In genomic region chr6:30359762-30360509, GRCm38 (mm10) we compare ENCODE assay signal across 15 mouse cellular contexts. TPM values are rescaled to one million over a fixed set of nuclear protein-coding genes. Genes with fewer than 3 reads are reported as not detected.
DNase-seq lines count a peak whose midpoint lies in the region; ATAC-seq and TF ChIP-seq lines count a peak whose summit lies in the region.
"Had no signal": no experiment of that assay in that cellular context is flagged by ENCODE, and none has a peak within 500 bp of the region (broad histone marks: within the 10 kb centered on the region; RNA-seq: fewer than 3 reads in every experiment).

No protein-coding gene starts in this region.

- no peak overlapping the region for H3K4me3 ChIP-seq in layer of hippocampus, adult 2 months
- no peak overlapping the region for H3K4me3 ChIP-seq in heart, embryonic 11.5 days (ENCODE audit: low read depth, low read length)
- no peak overlapping the region for H3K4me3 ChIP-seq in limb, embryonic 14.5 days (replicated peaks; ENCODE audit: low read length)
- no peak overlapping the region for H3K4me3 ChIP-seq in hindbrain, embryonic 16.5 days (ENCODE audit: low read length)
- no peak overlapping the region for H3K4me3 ChIP-seq in forebrain, embryonic 11.5 days (ENCODE audit: low read depth, low read length)
- H3K4me3 ChIP-seq: forebrain, embryonic 13.5 days; intestine, embryonic 15.5 days had no signal

- H3K4me1 ChIP-seq in heart, embryonic 11.5 days (ENCODE audit: control insufficient read depth, insufficient read depth, low read length), result peaks cover 21% of the 10 kb centered on the region
- peaks cover 2% of the 10 kb centered on the region; the same call in 1 of the 2 replicates for H3K4me1 ChIP-seq in limb, embryonic 14.5 days (ENCODE audit: control insufficient read depth, insufficient read depth, low read length)
- no peaks in the 10 kb centered on the region for H3K4me1 ChIP-seq in hindbrain, embryonic 16.5 days (ENCODE audit: control insufficient read depth, insufficient read depth, low read depth, low read length)
- H3K4me1 ChIP-seq in forebrain, embryonic 11.5 days (replicated peaks; ENCODE audit: control insufficient read depth, insufficient read depth, low read length), result no peaks in the 10 kb centered on the region
- H3K4me1 ChIP-seq: forebrain, embryonic 13.5 days; intestine, embryonic 15.5 days had no signal

- H3K27me3 ChIP-seq in heart, embryonic 11.5 days (ENCODE audit: control insufficient read depth, insufficient read depth, low read length), result no peaks in the 10 kb centered on the region
- H3K27me3 ChIP-seq in limb, embryonic 14.5 days (ENCODE audit: control insufficient read depth, insufficient read depth, low read length), result no peaks in the 10 kb centered on the region
- H3K27me3 ChIP-seq in hindbrain, embryonic 16.5 days (replicated peaks; ENCODE audit: control insufficient read depth, insufficient read depth, low read length), result no peaks in the 10 kb centered on the region
- no peaks in the 10 kb centered on the region for H3K27me3 ChIP-seq in forebrain, embryonic 11.5 days (ENCODE audit: control insufficient read depth, insufficient read depth, low read length)
- H3K27me3 ChIP-seq: forebrain, embryonic 13.5 days; intestine, embryonic 15.5 days had no signal

- no peak for ATAC-seq in heart, embryonic 11.5 days (replicated peaks; ENCODE audit: insufficient number of reproducible peaks, low FRiP score, low TSS enrichment)
- peak; percentile 53 for ATAC-seq in limb, embryonic 14.5 days (ENCODE audit: low FRiP score, low read depth)
- ATAC-seq in hindbrain, embryonic 16.5 days, result no peak
- no peak for ATAC-seq in forebrain, embryonic 11.5 days (replicated peaks; ENCODE audit: low FRiP score)
- ATAC-seq: forebrain, embryonic 13.5 days; intestine, embryonic 15.5 days had no signal

- no peak overlapping the region for H3K9ac ChIP-seq in heart, embryonic 11.5 days (ENCODE audit: low read depth, low read length)
- H3K9ac ChIP-seq in limb, embryonic 14.5 days (ENCODE audit: low read depth, low read length, severe bottlenecking), result no peak overlapping the region
- H3K9ac ChIP-seq in hindbrain, embryonic 16.5 days (ENCODE audit: low read depth, low read length), result no peak overlapping the region
- no peak overlapping the region for H3K9ac ChIP-seq in forebrain, embryonic 11.5 days (ENCODE audit: low read length)
- H3K9ac ChIP-seq: forebrain, embryonic 13.5 days; intestine, embryonic 15.5 days had no signal

- TF ChIP-seq POLR2A in limb, embryonic 14.5 days (IDR thresholded peaks at IDR 0.05; ENCODE audit: borderline replicate concordance, extremely low read depth, insufficient read depth, insufficient read length), result no peak

- peaks cover 2% of the 10 kb centered on the region; the same call in 1 of the 2 replicates for H3K36me3 ChIP-seq in heart, embryonic 11.5 days (ENCODE audit: control insufficient read depth, insufficient read depth, low read length)
- H3K36me3 ChIP-seq in limb, embryonic 14.5 days (ENCODE audit: control insufficient read depth, insufficient read depth, low read length), result peaks cover 15% of the 10 kb centered on the region
- 0 out of 2 replicates have a peak, but pooled peaks cover 4% of the 10 kb centered on the region for H3K36me3 ChIP-seq in hindbrain, embryonic 16.5 days (ENCODE audit: control insufficient read depth, insufficient read depth, low read length)
- H3K36me3 ChIP-seq in forebrain, embryonic 11.5 days (ENCODE audit: control insufficient read depth, insufficient read depth, low read length), result no peaks in the 10 kb centered on the region

- H3K9me3 ChIP-seq in heart, embryonic 11.5 days (replicated peaks; ENCODE audit: control insufficient read depth, low read length), result no peaks in the 10 kb centered on the region
- no peaks in the 10 kb centered on the region for H3K9me3 ChIP-seq in limb, embryonic 14.5 days (ENCODE audit: control insufficient read depth, low read length)
- H3K9me3 ChIP-seq in hindbrain, embryonic 16.5 days (ENCODE audit: control insufficient read depth, low read length), result no peaks in the 10 kb centered on the region
- H3K9me3 ChIP-seq in forebrain, embryonic 11.5 days (ENCODE audit: control insufficient read depth, low read length), result no peaks in the 10 kb centered on the region
- H3K9me3 ChIP-seq: forebrain, embryonic 13.5 days; intestine, embryonic 15.5 days had no signal

- H3K27ac ChIP-seq in layer of hippocampus, adult 2 months, result peak overlapping the region; percentile 57; the same call in 1 of the 2 replicates
- peak overlapping the region; percentile 54 for H3K27ac ChIP-seq in heart, embryonic 11.5 days (ENCODE audit: low read depth, low read length)
- H3K27ac ChIP-seq in limb, embryonic 14.5 days (replicated peaks; ENCODE audit: low read depth, low read length), result 0 out of 2 replicates have a peak overlapping the region, but pooled peaks have one; percentile 33
- no peak overlapping the region for H3K27ac ChIP-seq in hindbrain, embryonic 16.5 days (ENCODE audit: low read depth, low read length)
- no peak overlapping the region for H3K27ac ChIP-seq in forebrain, embryonic 11.5 days (ENCODE audit: low read depth, low read length)
- H3K27ac ChIP-seq: forebrain, embryonic 13.5 days; intestine, embryonic 15.5 days; stomach, postnatal 0 days had no signal

- WGBS in heart, embryonic 11.5 days (ENCODE audit: insufficient replicate concordance), result 48% methylated on average over 12 of the region's 12 CpGs
- 61% methylated on average over 12 of the region's 12 CpGs for WGBS in limb, embryonic 14.5 days
- 72% methylated on average over 12 of the region's 12 CpGs for WGBS in hindbrain, embryonic 16.5 days
- 76% methylated on average over 12 of the region's 12 CpGs for WGBS in forebrain, embryonic 11.5 days

- TF ChIP-seq CTCF in layer of hippocampus, adult 2 months (conservative IDR thresholded peaks at IDR 0.05), result no peak

- DNase-seq in layer of hippocampus, adult 2 months (ENCODE audit: low spot score in 2 of 2), result no peak
- DNase-seq in layer of hippocampus, adult 8-10 months (ENCODE audit: low spot score in 2 of 2), result no peak
- DNase-seq in gastrocnemius, postnatal 10 days, result peak; percentile 59
- DNase-seq in limb, embryonic 14.5 days (ENCODE audit: low spot score), result no peak
- no peak for DNase-seq in cerebellum, postnatal 14 days
- no peak for DNase-seq in forebrain, embryonic 11.5 days (ENCODE audit: low spot score)
- DNase-seq: cerebellum, postnatal 10 days; liver; spleen, adult 18-20 months; thymus, postnatal 4 days had no signal

- no peak overlapping the region for H3K4me2 ChIP-seq in heart, embryonic 11.5 days
- H3K4me2 ChIP-seq in limb, embryonic 14.5 days (replicated peaks; ENCODE audit: low read depth, low read length, severe bottlenecking), result no peak overlapping the region
- no peak overlapping the region for H3K4me2 ChIP-seq in hindbrain, embryonic 16.5 days (ENCODE audit: low read length)
- no peak overlapping the region for H3K4me2 ChIP-seq in forebrain, embryonic 11.5 days (ENCODE audit: low read depth, low read length, severe bottlenecking)
- H3K4me2 ChIP-seq: forebrain, embryonic 13.5 days; intestine, embryonic 15.5 days had no signal

RNA-seq across cellular contexts. Expression of gene Zc3hc1, which starts 30.9 kb away (rescaled TPM):
- 10 to 100 TPM; 23.7 to 25.1 TPM for total RNA-seq in layer of hippocampus, adult 2 months (2021)
- total RNA-seq in layer of hippocampus, adult 8-10 months (2022), result 10 to 100 TPM; 24.3 to 32.8 (median 27.7) TPM
- total RNA-seq in gastrocnemius, postnatal 10 days (2021), result 10 to 100 TPM; 15.8 to 19.4 TPM
- 49.1 and 54.6 TPM in 2 replicates for polyA plus RNA-seq in heart, embryonic 11.5 days (2014; fragmentation: Nextera tagmentation; extraction: Ambion mirVana)
- polyA plus RNA-seq in limb, embryonic 14.5 days (2012; rRNA removed), result 41.5 and 41.8 TPM in 2 replicates
- 63.4 and 64.6 TPM in 2 replicates for polyA plus RNA-seq in limb, embryonic 14.5 days (2014; fragmentation: Nextera tagmentation; extraction: Ambion mirVana)
- polyA plus RNA-seq in hindbrain, embryonic 16.5 days (2015; fragmentation: Nextera tagmentation; extraction: Ambion mirVana), result 65.5 and 68.2 TPM in 2 replicates
- 71.2 and 74.0 TPM in 2 replicates for polyA plus RNA-seq in forebrain, embryonic 11.5 days (2014; fragmentation: Nextera tagmentation; extraction: Ambion mirVana)

RNA-seq across cellular contexts. Expression of gene Klhdc10, which starts 41.7 kb away (rescaled TPM):
- total RNA-seq in layer of hippocampus, adult 2 months (2021), result 10 to 100 TPM; 88.8 to 96.1 TPM
- total RNA-seq in layer of hippocampus, adult 8-10 months (2022), result 10 to 100 TPM; 82.8 to 88.4 (median 85.4) TPM
- 10 to 100 TPM; 52.8 to 54.8 TPM for total RNA-seq in gastrocnemius, postnatal 10 days (2021)
- polyA plus RNA-seq in heart, embryonic 11.5 days (2014; fragmentation: Nextera tagmentation; extraction: Ambion mirVana), result 24.9 and 28.2 TPM in 2 replicates
- polyA plus RNA-seq in limb, embryonic 14.5 days (2012; rRNA removed), result 106 and 110 TPM in 2 replicates
- polyA plus RNA-seq in limb, embryonic 14.5 days (2014; fragmentation: Nextera tagmentation; extraction: Ambion mirVana), result 39.3 and 42.0 TPM in 2 replicates
- 27.8 and 34.9 TPM in 2 replicates for polyA plus RNA-seq in hindbrain, embryonic 16.5 days (2015; fragmentation: Nextera tagmentation; extraction: Ambion mirVana)
- polyA plus RNA-seq in forebrain, embryonic 11.5 days (2014; fragmentation: Nextera tagmentation; extraction: Ambion mirVana), result 33.0 and 37.4 TPM in 2 replicates

RNA-seq across cellular contexts. Expression of gene Ube2h, which starts 55.6 kb away (rescaled TPM):
- 10 to 100 TPM; 87.9 to 88.1 TPM for total RNA-seq in layer of hippocampus, adult 2 months (2021)
- 10 to 100 TPM; 81.4 to 88.7 (median 86.1) TPM for total RNA-seq in layer of hippocampus, adult 8-10 months (2022)
- 10 to 100 TPM; 64.8 to 68.6 TPM for total RNA-seq in gastrocnemius, postnatal 10 days (2021)
- polyA plus RNA-seq in heart, embryonic 11.5 days (2014; fragmentation: Nextera tagmentation; extraction: Ambion mirVana), result 58.4 and 60.9 TPM in 2 replicates
- 43.0 and 45.7 TPM in 2 replicates for polyA plus RNA-seq in limb, embryonic 14.5 days (2012; rRNA removed)
- 50.1 and 55.8 TPM in 2 replicates for polyA plus RNA-seq in limb, embryonic 14.5 days (2014; fragmentation: Nextera tagmentation; extraction: Ambion mirVana)
- 53.1 and 55.6 TPM in 2 replicates for polyA plus RNA-seq in hindbrain, embryonic 16.5 days (2015; fragmentation: Nextera tagmentation; extraction: Ambion mirVana)
- polyA plus RNA-seq in forebrain, embryonic 11.5 days (2014; fragmentation: Nextera tagmentation; extraction: Ambion mirVana), result 50.1 and 51.8 TPM in 2 replicates

Comparison
In these comparisons a context has a peak if more than half of its experiments do, and no peak if none do; other contexts are left out.
1. H3K27ac ChIP-seq: peak in layer of hippocampus, adult 2 months (single experiment), heart, embryonic 11.5 days (single experiment) and limb, embryonic 14.5 days (single experiment); none in hindbrain, embryonic 16.5 days (single experiment) and forebrain, embryonic 11.5 days (single experiment).